Mouse (Mus musculus): ENCODE measurements around the gene Tbx3.

Tbx3 gene

DNA sequence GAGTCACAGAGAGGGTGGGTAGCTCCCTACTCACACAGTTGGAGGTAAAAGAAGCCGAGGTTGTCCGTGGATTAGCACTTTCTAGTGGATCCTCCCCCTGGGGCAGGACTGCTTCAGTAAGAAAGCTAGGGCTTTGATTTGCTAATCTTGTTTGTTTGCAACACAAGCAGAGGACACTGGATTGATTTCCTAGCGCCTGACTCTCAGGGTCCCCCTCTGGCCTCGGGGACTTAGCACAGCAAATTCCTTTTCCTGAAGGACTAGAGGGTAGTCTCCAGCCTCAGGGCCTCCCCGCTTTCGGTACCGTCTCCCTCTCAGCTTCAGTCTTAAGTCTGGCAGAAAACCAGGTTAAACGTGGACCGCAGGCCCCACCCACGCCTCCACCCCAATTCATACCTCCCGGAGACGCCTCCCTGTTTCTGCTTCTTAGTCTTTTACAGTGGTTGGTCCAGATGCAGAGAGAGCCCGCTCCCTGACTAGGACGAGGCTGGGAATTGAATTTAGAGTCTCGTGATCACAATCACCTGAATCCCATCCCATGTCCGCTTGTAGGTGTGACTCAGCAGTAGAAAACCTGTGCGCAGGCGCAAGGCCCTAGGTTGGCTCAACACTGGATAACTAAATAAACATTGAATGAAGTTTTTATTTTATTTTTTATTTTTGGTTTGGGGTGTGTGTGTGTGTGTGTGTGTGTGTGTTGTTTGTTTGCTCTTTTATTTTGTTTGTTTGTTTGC lies 39.5 kb downstream of the Tbx3 start:
- no peak for DNase-seq

DNA sequence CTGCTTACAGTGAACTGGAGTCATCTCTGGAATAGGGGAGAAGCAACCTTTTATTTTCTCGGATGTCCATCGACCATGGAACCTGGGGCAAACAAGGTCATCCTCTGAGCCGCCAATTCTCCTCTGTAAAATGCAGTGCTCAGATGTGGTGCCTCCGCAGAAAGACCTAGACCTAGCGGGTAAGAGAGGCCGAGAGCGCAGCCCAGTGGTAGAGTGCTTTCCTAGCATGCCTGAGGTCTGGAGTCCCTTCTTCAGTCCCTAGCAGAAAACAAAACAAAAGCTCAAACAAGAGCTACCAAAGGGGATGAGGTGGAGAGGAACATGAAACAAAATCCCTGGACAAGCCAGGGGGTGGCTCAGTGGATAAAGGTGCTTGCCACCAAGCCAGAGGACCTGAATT lies 40.3 kb downstream of the Tbx3 start:
- DNase-seq = peak in 1 of 2 experiments; percentile 13

DNA sequence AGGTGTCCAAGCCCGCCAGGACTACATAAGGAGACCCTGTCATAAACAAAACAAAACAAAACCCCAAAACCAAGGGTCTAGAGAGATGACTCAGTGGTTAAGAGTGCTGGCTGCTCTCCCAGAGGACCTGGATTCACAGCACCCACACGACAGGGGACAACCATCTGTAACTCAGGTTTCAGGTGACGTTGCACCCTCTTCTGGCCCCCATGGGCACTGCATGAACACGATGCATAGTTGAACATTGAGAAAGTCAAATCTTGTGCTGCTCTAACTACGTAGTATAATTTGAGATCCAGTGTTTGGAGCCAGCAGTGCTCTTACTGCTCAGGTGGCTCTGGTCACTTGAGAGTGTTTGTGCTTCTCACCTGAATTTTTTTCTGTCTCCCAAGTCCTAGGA lies 41.2 kb downstream of the Tbx3 start:
- no peak for DNase-seq

DNA sequence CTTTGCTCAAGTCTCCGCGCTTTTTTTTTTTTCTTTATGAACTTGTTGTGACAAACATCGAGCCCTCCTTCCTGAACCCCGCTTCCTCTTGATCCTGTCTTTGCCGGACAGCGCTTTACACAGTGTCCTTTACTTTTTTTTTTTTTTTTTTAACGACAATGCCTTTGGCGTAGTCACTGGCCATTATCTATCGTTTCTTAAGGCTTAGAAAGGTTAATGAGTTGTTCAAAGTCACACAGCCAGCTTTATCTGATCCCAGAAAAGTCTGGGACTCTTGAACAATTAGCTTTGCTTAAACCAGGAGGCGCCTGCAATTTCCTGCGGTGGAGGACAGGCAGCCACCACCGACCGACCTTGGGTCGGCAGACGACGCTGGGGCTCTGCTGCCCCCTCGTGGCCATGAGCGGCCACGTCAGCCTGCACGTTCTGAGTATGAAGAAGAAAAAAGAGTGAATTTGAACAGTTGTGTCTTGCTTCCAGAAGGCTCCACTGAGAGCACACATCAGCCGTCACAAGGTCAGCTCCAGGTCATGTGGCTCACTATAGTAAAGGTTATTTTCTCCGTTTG lies 42.3 kb downstream of the Tbx3 start:
- peak; percentile 87 to 88 for DNase-seq

DNA sequence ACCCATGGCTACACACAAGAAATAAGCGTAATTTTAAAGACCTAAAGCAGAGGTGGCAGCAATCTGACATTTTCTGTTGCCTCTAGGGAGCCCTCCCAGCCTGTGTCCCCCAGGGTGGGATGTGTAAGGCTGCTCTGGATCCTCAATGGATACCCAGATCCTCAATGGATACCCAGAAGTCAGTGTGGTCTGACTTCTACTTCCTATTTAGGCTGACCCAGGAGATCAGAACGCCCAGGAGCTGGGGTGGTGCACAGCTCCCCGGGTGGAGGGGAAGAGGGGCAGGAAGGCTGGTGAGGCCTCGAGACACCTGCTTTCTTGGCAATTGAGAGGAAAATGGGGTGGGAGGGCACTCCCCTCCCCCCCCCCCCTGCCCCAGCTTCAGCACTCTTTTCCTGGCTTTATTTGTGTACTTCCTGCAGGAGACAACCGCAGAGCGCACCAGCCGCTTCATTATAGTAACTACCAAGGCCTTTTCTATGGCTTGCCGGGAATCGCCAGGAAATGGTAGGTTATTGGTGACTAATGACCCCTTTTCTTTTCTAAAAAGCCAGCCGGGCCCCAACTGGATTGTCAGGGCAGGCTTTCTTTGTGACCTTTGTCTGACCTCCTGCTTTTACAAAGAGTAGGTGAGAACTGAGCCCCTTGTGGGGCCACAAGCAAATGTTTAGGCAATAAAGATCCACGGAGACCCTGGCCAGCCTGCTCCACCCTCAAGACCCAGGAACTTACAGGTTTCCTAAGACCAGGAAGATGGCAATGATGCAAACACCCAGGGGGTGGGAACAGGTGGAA lies 50.2 kb downstream of the Tbx3 start:
- no peak for DNase-seq

DNA sequence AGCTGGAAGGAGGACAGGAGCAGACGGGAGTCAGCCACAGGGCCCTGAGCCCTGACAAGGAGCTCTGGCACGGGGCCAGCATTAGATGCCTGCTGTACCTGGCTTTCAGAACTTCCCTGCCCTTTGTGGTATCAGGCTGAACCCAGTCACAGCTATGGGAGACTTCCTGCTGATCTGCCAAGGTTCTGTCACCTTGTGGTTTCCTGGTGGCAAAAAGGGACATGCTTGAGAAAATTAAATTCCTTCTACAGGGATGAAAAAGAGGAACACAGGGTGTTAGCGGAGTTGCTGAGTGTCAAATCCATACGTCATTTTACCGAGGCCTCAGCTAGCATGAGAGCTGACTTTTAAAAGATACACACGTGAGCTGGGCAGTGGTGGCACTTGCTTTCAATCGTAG lies 62.5 kb downstream of the Tbx3 start:
- DNase-seq = peak; percentile 10 to 33

All from cerebellum, postnatal 14 days (tissue).